ENCODE assay signal across 18 mouse cellular contexts in the genomic region with DNA sequence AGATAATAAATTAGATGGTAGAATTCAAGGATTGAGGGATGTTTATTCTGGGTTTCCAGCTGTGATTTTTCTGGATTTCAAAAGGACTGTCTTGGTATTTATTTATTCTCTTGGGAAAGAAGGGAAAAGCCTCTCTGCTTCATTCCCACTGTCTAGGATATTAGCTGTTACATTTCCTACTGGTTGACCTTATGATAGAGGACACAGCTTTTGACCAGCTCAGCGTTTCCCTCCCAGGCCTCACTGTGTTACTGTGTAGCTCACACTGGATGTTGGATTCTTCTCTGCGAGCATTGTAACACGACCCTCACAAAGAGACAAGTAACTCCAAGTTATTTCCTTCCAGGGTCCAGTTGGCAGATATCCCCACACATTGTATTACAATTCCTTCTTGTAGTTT.
DNase-seq lines count a peak whose midpoint lies in the region; ATAC-seq and TF ChIP-seq lines count a peak whose summit lies in the region.
"Had no signal": no experiment of that assay in that cellular context is flagged by ENCODE, and none has a peak within 500 bp of the region (broad histone marks: within the 10 kb centered on the region; RNA-seq: fewer than 3 reads in every experiment).

No protein-coding gene starts in this region.

- intact Hi-C loops in gastrocnemius, adult 2 months (cut with DNase I) = no loop called here

- no peaks in the 10 kb centered on the region for H3K9me3 ChIP-seq in lung, embryonic 14.5 days (ENCODE audit: low read depth, low read length)
- H3K9me3 ChIP-seq in stomach, embryonic 16.5 days (replicated peaks; ENCODE audit: control insufficient read depth, low read length) = no peaks in the 10 kb centered on the region
- H3K9me3 ChIP-seq: hindbrain, embryonic 12.5 days; limb, embryonic 15.5 days had no signal

- H3K27me3 ChIP-seq in lung, embryonic 14.5 days (ENCODE audit: insufficient read depth, low read length) = no peaks in the 10 kb centered on the region
- no peaks in the 10 kb centered on the region for H3K27me3 ChIP-seq in stomach, embryonic 16.5 days (ENCODE audit: control insufficient read depth, insufficient read depth, low read length)
- H3K27me3 ChIP-seq: hindbrain, embryonic 12.5 days; limb, embryonic 15.5 days had no signal

- H3K9ac ChIP-seq in lung, embryonic 14.5 days = no peak overlapping the region
- no peak overlapping the region for H3K9ac ChIP-seq in stomach, embryonic 16.5 days (ENCODE audit: low read length)
- H3K9ac ChIP-seq: hindbrain, embryonic 12.5 days; limb, embryonic 15.5 days had no signal

- H3K4me1 ChIP-seq in lung, embryonic 14.5 days (ENCODE audit: insufficient read depth) = 0 out of 2 replicates have a peak, but pooled peaks cover 2% of the 10 kb centered on the region
- H3K4me1 ChIP-seq in lung, adult 2 months (ENCODE audit: control insufficient read depth, insufficient read depth, low read length) = no peaks in the 10 kb centered on the region; the same call in 1 of the 2 replicates
- H3K4me1 ChIP-seq in stomach, embryonic 16.5 days (ENCODE audit: control insufficient read depth, insufficient read depth, low read length) = no peaks in the 10 kb centered on the region
- H3K4me1 ChIP-seq: hindbrain, embryonic 12.5 days; limb, embryonic 15.5 days had no signal

- no peak for TF ChIP-seq CTCF in gastrocnemius, adult 2 months (IDR thresholded peaks at IDR 0.05)
- no peak for TF ChIP-seq CTCF in lung, embryonic 14.5 days (IDR thresholded peaks at IDR 0.05; ENCODE audit: low read depth)
- TF ChIP-seq CTCF in lung, adult 2 months (IDR thresholded peaks at IDR 0.05; ENCODE audit: insufficient read depth, low read length) = no peak

- ATAC-seq in lung, embryonic 14.5 days (ENCODE audit: insufficient read depth) = peak; percentile 97
- peak; percentile 64; the same call in 1 of the 2 replicates for ATAC-seq in stomach, embryonic 16.5 days (ENCODE audit: insufficient read depth, low FRiP score)

- WGBS in lung, embryonic 14.5 days = 17% methylated on average over 3 of the region's 3 CpGs
- WGBS in lung, adult 2 months = 25% methylated on average over 3 of the region's 3 CpGs
- WGBS in stomach, embryonic 16.5 days = 17% methylated on average over 3 of the region's 3 CpGs

- no peak overlapping the region for H3K4me2 ChIP-seq in lung, embryonic 14.5 days
- H3K4me2 ChIP-seq in stomach, embryonic 16.5 days (ENCODE audit: low read depth, low read length) = no peak overlapping the region
- H3K4me2 ChIP-seq: hindbrain, embryonic 12.5 days; limb, embryonic 15.5 days had no signal

- no peak overlapping the region for H3K27ac ChIP-seq in gastrocnemius, adult 2 months
- no peak overlapping the region for H3K27ac ChIP-seq in lung, embryonic 14.5 days (ENCODE audit: low read depth)
- no peak overlapping the region for H3K27ac ChIP-seq in stomach, embryonic 16.5 days (ENCODE audit: low read length)
- H3K27ac ChIP-seq: hindbrain, embryonic 12.5 days; left cerebral cortex, adult 2 months; limb, embryonic 15.5 days; macrophage had no signal

- TF ChIP-seq POLR2A in lung, adult 2 months (IDR thresholded peaks at IDR 0.05; ENCODE audit: borderline replicate concordance, extremely low read depth, low read depth, low read length) = no peak

- no peaks in the 10 kb centered on the region for H3K36me3 ChIP-seq in lung, embryonic 14.5 days (ENCODE audit: insufficient read depth)
- H3K36me3 ChIP-seq in stomach, embryonic 16.5 days (ENCODE audit: control insufficient read depth, insufficient read depth, low read length) = no peaks in the 10 kb centered on the region
- H3K36me3 ChIP-seq: hindbrain, embryonic 12.5 days; limb, embryonic 15.5 days had no signal

- DNase-seq in gastrocnemius, postnatal 10 days = peak; percentile 5
- no peak for DNase-seq in gastrocnemius, adult 2 months
- peak; percentile 81 for DNase-seq in lung, embryonic 14.5 days
- no peak for DNase-seq in lung, adult 2 months
- DNase-seq in kidney, postnatal 4 days = peak; percentile 27 to 49
- DNase-seq in right cerebral cortex, postnatal 25 days = no peak
- no peak for DNase-seq in layer of hippocampus, adult 18-20 months (ENCODE audit: low spot score in 2 of 2)
- DNase-seq: adrenal gland, adult 2 months; cerebellum, adult 2 months; midbrain, embryonic 14.5 days; right cerebral cortex, postnatal 4 days; thymus, postnatal 36 days had no signal

- H3K4me3 ChIP-seq in gastrocnemius, adult 2 months = no peak overlapping the region
- no peak overlapping the region for H3K4me3 ChIP-seq in lung, embryonic 14.5 days (ENCODE audit: low read depth, low read length)
- no peak overlapping the region for H3K4me3 ChIP-seq in lung, adult 2 months (replicated peaks; ENCODE audit: extremely low read depth, low read depth, low read length)
- no peak overlapping the region for H3K4me3 ChIP-seq in stomach, embryonic 16.5 days (replicated peaks; ENCODE audit: low read length)
- H3K4me3 ChIP-seq: erythroblast, embryonic 14.5 days; hindbrain, embryonic 12.5 days; left cerebral cortex, adult 2 months; limb, embryonic 15.5 days had no signal

Comparison
In these comparisons a context has a peak if more than half of its experiments do, and no peak if none do; other contexts are left out.
1. DNase-seq: peak in gastrocnemius, postnatal 10 days (single experiment), lung, embryonic 14.5 days (single experiment) and kidney, postnatal 4 days (2 of 2); none in gastrocnemius, adult 2 months (single experiment), lung, adult 2 months (single experiment), right cerebral cortex, postnatal 25 days (single experiment) and layer of hippocampus, adult 18-20 months (0 of 2).